Mouse (Mus musculus) left cerebral cortex, postnatal 4 days (tissue): Measurements from ENCODE around the gene Ppp4r4. TPM values are rescaled to one million over a fixed set of nuclear protein-coding genes. Genes with fewer than 3 reads are reported as not detected.
"Not testable (repeated sequence)": the region's sequence is repeated elsewhere in the genome, so short reads cannot be mapped to it uniquely, and the experiment has no call there.

Experiments used
- DNase-seq: peaks from one replicate; pipeline ENCODE4 v3.0.0-alpha.2; 2022
- intact Hi-C: fragments of 180-260 bp; cut with DNase I; formaldehyde crosslinking; loops from one replicate; pipeline ENCODE4 v1.15.1; 2025
- total RNA-seq, 2 experiments: library from RNA; stranded (reverse); gene quantifications; 2 replicates each; pipeline ENCODE4 v1.2.3; 2021

Ppp4r4 gene
- total RNA-seq, 2 experiments from 2014 or later: 7.2 to 8.1 TPM

DNA sequence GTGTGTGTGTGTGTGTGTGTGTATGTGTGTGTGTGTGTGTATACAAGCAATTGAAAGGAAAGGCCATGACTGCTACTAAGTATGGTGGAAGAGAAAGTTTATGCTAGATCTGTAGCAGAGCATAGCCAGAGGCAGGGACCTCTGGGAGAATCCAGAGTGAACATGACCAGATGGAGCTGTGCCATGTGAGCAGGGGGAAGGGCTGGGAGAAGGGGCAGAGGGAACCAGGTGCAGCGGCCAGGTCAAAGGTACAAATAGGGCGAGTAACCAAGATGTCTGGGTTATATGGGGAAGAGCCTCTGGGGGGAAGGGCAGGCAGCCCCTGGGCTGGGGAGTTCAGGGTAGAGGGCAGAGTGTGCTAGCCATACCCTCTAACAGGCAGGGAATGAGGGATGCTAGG is 1.5 kb upstream of the Ppp4r4 start:
- intact Hi-C loops: no loop called here
- DNase-seq: no peak

DNA sequence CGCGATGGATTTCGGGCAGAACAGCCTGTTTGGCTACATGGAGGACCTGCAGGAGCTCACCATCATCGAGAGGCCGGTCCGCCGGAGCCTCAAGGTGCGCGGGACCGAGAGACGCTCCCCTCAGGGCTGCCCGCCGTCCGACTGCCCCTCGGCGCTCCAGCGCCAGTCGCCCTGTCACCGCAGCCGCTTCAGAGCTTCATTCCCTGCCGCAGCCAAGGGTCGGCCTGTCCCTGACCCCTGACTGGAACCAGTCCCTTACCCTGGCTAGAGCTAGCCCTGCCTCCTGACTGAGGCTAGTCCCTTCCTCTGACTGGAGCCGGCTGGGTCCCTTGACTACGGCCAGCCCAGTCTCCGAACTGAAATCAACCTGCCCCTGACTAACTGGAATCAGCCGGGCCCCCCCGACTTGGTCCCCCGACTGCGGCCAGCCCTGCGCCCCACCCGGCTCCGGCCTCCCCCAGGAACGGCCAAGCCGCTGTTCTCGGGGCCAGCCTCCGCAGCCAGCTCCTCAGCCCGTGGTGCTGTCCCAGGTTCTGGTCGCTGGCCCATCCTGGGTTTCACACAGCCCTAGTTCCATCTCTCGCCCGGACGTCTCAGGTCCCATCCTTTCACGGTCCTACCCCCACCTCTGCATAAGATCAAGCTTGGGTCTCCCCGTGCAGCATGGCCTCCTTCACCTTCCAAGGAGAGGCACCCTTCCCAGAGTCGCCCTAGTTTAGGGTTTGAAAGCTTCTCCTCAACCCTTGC is 739 bp downstream of the Ppp4r4 start:
- intact Hi-C loops: no loop called here
- DNase-seq: no peak

DNA sequence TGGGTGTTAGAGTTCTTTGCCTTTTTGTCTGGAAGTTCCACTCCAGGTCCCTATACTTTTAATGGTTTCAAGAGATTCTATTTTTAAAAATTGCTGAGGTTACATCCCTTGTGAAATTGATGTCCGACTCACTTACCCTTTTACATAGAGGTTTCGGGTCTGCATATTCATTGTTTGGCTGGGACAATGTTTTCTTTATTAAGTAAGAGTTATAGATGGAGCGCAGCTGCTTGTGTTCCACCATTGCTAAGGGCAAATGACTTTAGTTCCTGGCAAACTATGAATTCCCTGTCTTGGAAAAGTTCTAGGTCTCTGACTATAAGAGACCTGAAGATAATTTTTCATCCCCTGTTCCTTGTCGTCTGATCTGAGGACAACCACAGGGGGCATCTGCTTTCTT is 8.3 kb downstream of the Ppp4r4 start:
- intact Hi-C loops: loop anchor here (10.0 kb wide), 1 partner anchor 104 kb away; no protein-coding TSS in a partner anchor

DNA sequence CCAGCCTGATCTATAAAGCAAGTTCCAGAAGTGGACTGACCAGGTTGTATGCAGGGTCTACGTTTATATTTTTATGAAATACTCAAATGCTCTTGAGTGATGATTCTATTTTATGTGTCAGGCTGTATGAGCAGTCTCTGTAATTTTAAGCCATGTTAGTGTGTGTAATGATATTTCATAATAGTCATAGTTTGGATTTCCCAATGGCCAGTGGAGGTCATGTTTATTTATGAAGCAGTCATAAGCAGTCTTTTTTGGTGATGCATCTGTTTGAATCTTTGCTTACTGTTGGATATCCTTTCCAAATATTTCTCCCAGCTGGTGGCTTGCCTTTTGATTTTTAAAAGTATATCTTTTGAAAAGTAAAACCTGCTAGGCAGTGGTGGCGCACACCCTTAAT is 11.3 kb downstream of the Ppp4r4 start:
- no peak for DNase-seq
- intact Hi-C loops: loop anchor here (10.0 kb wide), 1 partner anchor 101 kb away; no protein-coding TSS in a partner anchor

More for the DNA sequence above, 8.3 kb downstream of the Ppp4r4 start:
- DNase-seq: no peak

DNA sequence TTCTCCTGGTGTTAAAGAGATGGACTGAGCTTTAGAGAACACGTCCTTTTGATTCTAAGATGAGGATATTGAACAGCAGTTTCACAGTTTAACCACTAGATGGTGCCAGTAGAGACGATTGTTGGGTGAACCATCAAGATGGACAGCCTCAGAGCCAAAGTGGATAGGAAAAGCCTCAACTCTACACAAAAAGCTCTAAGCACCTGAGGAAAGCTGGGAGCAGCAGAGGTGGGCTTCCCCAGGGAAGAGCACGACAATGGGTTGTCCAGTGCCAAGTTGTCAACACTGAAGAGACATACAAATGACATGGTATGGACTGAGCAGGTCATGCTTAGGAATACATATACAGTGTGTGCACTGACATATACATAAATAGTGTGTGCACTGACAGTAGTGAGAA is 12.1 kb downstream of the Ppp4r4 start:
- no peak for DNase-seq
- intact Hi-C loops: loop anchor here (10.0 kb wide), 1 partner anchor 101 kb away; no protein-coding TSS in a partner anchor

DNA sequence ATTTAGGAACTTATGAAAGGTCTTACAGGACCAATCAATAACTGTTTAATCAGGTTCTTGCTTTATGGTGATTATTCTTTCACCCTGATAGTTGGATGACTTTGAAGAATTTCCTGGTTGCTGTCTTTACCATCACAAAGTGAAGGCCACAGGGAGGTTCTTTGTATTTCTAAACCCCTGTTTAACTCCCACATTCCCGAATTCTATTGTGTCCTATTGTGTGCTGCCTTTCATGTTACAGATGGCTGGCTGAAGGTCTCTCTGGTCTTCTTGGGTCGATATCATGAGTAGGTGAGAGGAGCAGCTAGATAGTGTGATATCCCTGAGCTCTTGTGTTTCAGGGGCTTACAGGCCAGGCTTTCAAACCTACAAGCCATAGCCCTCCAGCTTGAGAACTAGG is 15.4 kb downstream of the Ppp4r4 start:
- no peak for DNase-seq
- intact Hi-C loops: loop anchor here (10.0 kb wide), 1 partner anchor 97 kb away; no protein-coding TSS in a partner anchor

DNA sequence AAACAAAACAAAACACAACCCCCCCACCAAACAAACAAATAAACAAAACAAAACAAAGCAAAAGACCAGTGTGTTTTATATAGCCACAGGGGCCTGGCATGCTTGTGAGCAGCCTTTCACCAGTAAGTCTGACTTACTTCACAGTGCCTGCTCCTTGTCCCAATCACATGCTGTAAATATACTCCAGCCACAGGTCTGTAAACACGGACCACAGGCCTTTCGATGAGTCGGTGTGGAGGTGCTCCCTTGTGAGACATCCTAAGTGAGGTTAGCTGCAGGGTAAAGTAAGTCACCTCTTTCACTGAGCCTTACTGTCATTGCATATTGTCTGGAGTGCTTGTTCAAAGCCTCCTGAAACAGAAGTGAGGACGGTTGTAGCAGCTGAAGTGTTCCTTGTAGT is 16.4 kb downstream of the Ppp4r4 start:
- DNase-seq: no peak
- intact Hi-C loops: loop anchor here (10.0 kb wide), 1 partner anchor 96 kb away; no protein-coding TSS in a partner anchor

DNA sequence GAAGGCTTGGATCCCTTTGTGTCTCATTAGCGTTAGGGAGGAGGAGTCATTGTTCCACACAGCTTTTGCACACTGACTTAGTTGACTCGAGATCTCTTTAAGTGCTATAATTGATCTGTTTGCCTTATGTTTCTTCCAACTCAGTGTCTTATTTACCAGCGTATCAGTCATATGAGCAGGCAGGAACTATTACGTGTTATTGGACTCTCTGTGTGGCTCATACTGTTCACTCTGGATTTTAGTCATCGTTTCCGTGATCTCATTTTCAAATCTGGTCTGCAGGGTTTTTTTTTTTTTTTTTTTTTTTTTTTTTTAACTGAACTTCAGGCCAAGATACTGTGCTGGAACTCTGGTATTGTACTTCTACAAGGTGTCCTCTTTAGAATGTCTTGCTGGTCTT is 18.0 kb downstream of the Ppp4r4 start:
- intact Hi-C loops: no loop called here

DNA sequence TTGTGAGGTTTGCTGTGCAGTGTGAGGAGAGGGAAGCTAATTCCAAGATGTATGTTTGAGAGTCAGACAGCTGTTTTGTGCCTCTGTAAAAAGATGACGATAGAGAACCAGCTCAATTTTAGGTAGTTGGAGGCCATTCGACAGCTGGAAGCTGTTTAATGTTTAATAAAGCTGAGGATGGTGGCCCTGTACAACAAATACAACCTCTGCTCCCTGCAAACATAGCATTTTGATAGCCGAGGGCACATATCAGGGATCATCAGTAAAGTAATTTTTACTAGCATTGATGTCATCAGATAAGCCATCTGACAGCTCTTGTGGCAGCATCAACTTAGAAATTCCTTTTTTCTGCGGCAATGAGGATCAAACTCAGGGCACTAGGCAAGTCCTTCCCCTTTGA is 19.3 kb downstream of the Ppp4r4 start:
- intact Hi-C loops: no loop called here
- DNase-seq: no peak

More for the DNA sequence above, 18.0 kb downstream of the Ppp4r4 start:
- DNase-seq: no peak

DNA sequence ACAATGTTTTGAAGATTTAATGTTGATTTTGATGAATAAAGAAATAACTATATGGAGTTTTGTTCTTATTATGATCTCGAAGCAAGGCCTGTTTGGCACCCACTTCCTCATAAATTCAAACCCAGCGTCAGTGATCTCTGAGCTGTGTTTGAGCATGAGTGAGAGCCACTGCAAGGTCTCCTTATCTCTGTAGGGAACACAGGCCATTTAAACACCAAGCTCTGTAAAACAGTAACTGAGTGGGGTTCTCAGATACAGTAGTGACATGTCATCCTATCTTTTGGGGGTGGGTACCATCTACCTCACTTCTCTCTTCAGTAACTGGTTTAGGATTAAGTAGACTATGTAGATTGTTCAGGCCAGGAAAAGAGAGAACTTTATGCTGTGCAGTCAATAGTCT is 20.4 kb downstream of the Ppp4r4 start:
- intact Hi-C loops: no loop called here

DNA sequence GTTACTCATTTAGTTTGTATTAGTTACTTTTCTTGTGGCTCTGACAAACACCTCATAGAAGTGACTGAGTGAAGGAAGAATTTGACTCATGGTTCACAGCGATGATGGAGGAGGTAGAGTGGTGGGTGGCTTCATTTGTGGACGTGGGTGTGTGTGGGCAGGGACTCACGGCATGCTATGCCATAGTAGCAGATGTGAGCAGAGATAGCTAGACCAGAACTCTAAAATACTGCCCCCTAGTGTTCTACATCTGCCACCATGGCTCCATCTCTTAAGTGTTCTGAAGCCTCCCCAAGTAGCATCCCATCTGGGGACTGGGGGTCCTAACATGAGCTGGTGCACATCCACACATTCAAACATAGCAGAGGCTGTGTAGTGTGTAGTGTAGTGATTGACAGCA is 21.4 kb downstream of the Ppp4r4 start:
- no peak for DNase-seq
- intact Hi-C loops: no loop called here

More for the DNA sequence above, 20.4 kb downstream of the Ppp4r4 start:
- no peak for DNase-seq

DNA sequence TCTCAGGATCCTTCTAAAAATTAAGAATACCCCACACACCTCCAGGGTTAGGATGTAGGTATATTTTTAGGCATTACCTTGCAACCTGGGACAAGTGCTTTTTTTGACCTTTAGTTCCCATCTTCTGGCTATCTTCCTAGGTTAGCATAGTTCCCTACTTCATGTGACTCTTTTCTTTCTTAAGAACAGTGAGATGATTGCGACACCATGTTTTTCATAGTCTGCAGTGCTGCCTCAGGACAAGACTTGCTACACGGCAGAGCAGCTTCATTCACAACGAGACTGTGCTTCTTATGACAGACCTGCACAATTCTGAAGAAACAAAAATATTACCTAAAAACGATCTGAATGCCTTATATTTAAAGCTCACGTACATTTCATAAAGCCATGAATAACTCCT is 24.8 kb downstream of the Ppp4r4 start:
- intact Hi-C loops: no loop called here
- DNase-seq: no peak

DNA sequence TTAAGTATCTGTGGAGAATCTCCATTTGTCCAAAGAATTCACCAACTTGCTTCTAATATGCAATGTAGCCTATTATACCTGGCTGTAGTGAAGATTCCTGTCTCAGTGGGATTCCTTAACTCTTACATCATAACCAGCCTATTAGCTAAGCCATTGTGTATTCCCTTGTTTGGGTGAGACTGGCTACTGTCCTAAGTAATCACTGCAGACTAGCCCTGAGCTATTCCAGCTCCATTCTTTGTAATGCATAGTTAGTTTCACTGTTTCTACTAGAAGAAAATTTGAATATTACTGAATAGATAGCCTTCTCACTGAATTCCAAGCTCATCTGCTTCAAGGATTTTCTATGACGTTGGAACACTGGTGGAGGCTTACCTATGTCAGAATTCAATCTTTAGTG is 32.6 kb downstream of the Ppp4r4 start:
- intact Hi-C loops: no loop called here
- DNase-seq: no peak

DNA sequence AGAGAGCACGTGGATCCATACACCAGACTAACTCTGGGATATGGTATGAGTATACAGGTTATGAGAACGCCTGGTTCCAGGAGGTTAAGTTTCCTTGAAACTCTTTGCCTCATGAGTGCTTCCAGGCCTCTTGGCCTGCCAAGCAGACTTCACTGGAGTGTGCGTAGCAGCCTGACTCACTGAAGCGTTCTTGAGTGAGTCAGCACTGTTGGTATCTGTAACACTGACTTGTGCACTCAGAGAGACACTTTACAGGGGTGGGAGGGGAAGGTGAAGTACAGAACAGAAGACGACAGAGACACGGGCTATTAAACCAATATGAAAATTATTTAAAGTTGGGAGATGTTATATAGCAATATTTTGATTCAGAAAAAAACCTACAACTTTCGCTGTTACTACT is 33.1 kb downstream of the Ppp4r4 start:
- DNase-seq: no peak
- intact Hi-C loops: no loop called here

DNA sequence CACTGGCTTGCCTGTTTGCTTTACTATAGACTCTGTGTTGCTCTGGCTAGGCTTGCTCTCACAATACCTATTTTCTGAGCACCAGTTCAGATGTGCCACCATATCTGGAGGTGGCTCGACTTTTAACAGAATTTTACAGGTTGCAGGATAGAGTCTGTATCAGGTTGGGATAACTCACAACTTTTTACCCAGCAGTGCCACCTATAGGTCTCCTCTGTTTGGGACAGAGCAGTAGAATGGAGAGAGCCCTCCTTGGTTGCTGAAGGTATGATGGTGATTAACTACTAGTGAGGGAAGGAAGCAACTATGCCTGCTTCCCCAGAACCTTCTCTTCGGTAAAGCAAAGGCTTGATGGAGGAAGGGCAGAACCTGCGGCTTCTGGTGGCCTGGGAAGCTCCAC is 35.0 kb downstream of the Ppp4r4 start:
- intact Hi-C loops: no loop called here

DNA sequence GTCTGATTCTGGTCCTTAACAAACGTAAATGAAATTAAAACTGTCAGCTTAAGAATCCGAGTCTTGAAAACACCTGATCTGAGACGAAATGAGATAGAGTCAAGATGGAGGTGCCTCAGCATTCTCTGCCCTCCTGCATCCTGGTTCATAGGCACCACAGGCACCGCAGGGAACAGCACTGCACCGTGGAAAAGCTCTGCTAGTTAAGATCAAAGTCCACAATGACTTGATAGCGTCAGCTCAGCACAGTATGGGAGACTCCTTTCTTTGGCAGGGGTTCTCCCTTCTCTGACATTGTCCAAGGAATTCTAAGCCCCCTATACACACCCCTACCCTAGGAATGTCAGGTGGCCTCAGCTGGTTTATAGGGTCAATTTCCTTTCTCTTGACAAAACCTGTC is 37.6 kb downstream of the Ppp4r4 start:
- DNase-seq: no peak
- intact Hi-C loops: no loop called here

More for the DNA sequence above, 35.0 kb downstream of the Ppp4r4 start:
- DNase-seq: peak; percentile 3

DNA sequence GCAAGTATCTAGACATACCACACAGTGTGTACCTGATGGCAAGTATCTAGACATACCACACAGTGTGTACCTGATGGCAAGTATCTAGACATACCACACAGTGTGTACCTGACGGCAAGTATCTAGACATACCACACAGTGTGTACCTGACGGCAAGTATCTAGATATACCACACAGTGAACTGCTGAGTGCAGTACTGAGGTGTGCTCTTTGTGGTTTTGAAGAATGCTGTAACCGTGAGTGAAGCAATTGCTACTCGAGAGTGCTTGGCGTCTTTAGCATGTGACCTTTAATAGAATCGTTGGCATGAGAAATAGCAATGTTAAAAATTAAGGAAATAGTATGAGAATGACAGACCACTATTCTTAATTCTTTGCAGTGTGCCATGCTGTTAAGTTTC is 46.1 kb downstream of the Ppp4r4 start:
- DNase-seq, intact Hi-C loops: not testable (repeated sequence)

DNA sequence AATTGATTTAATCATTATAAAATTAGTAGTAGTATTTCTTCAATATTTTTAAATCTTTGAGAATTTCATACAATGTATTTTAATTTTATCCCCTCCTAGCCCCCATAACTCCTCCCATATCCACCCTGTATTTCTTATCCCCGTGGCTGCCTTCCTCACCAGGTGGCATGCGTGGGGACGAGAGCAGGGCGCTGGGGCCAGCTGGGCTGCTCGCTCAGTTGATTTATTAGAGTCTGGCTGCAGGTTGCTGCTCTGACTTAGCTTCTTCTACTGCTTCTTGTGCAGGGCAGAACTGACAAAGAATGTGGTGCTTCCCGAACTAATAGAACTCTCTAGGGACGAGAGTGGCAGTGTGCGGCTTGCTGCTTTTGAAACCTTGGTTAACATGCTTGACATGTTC is 51.7 kb downstream of the Ppp4r4 start:
- peak; percentile 24 for DNase-seq
- intact Hi-C loops: no loop called here

DNA sequence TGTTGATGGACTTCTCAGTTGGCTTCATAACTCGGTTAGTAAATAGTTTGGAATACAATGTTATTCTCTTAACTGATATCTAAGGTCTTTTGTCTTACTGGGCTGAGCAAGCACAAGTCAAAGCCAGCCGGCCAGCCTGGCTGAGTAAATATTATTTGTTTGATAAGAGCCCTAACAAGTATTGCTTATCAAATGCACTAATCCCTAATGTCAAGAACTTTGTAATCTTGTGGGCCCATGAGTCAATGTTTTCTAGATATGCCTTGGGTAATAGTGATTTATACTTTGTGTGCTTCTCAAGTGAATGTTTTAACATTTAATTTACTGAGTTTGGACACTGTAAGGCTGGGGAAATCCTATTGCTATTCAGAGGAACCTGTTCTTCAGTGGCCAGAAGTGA is 66.3 kb downstream of the Ppp4r4 start:
- intact Hi-C loops: no loop called here
- no peak for DNase-seq

DNA sequence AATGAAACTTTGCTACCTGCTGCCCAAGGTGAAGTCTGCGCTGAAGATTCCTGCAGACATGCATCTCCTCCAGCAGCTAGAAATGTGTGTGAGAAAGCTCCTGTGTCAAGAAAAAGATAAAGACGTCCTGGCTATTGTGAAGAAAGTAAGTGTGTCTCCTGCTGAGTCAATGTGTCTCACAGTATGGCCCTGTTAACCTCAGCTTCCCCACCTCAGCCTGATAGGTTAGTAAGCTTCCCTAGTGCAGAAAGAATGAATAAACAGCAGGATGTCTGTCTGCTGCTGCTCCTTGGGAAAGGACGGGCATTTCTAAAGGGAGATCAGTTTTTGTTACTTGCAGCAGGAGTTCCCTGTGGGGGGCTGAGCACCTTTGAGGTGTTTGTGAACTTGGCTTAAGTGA is 68.3 kb downstream of the Ppp4r4 start:
- DNase-seq: no peak
- intact Hi-C loops: no loop called here

DNA sequence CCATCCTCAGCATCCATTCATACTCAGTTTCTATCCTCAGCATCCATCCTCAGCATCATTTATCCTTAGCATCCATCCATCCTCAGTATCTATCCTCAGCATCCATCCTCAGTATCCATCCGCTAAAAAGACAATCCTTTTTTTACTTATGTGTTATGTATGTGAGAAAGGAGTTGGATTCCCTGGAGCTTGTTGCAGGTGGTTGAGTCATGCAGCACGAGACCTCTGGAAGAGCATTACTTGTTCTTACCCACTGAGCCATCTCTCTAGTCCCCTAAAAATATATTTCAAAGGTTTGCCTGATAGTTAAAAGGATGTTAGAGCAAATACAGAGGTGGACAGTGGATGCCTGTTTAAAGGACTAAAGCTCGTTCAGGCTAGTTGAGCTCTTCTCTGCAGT is 69.8 kb downstream of the Ppp4r4 start:
- no peak for DNase-seq
- intact Hi-C loops: no loop called here

DNA sequence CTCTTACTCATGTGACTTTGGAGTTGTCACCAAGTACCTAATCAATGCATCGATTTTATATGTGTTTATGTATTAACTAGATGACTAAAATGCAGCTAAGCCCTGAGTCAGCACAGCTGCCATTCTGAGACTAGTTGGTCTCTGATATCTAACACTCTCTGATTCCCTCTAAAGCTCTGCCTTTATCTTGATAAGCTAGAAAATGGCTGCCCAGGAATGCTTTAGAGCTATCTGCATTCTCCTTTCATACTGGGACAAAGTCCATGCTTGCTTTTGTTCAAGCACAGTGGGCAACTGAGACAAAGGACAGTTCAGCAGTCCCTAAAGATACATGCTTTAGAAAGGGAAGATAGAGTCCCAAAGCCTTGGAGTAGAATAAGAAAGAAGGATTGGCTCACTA is 83.1 kb downstream of the Ppp4r4 start:
- DNase-seq: no peak
- intact Hi-C loops: no loop called here

DNA sequence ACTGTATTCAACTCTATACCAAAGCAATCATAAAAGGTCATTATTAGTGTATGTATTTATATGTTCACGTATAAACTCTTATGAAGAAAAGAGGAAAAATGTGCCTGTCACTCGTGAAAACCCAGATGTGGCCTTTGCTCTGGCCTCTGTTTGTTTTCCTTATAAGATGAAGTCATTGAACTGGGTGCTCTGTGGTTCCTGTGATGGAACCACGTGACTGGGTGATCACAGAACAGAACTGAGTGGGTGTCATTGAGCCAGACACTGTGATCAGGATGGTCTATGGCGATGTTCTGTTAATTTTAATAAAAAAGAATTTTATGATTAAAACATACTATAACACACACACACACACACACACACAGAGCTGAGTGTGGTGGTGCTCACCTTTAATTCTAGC is 83.7 kb downstream of the Ppp4r4 start:
- intact Hi-C loops: no loop called here
- no peak for DNase-seq
